Mouse (Mus musculus): ENCODE data around the gene Cdk18. TPM values are rescaled to one million over a fixed set of nuclear protein-coding genes. Genes with fewer than 3 reads are reported as not detected.
"Not testable (repeated sequence)": the region's sequence is repeated elsewhere in the genome, so short reads cannot be mapped to it uniquely, and the experiment has no call there.

Gene Cdk18
- polyA plus RNA-seq, 1 experiment from 2014 or later = 4.1 TPM

DNA sequence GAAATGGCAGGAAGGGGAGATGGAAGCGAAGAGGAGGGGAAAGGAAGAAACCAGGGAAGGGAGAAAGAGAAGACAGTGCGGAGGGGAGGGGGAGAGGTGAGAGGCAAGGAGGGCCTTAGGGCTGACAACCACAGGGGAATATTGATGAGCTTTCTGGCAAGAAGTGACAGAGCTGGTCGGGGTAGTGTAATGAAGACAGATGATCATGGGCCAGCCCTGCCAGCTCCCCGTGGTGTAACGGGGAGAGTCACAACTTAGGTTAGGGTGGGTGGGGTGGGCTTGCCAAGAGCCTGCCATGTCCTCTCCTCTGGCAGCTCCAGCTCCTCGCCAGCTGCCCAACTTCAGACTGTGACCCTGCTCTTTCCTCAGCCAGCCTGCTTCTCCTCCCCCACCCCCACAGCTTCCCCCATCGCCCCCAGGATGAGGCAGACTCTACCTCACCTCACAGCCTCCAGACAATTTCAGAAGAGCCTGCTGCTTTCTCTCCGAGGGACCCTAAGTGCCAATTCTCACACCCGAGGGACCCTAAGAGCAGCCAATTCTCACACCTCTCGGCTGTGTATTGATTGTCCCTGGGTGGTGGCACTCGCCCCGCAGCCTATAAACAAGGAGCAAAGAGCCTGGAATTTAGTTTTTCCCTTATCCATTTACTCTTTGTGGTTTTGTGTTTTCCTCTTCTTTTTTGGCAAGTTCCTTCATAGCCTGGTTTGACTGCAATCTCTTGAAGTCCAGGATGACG lies 25.5 kb upstream of the Cdk18 start:
- Histone ChIP-seq H3K27me3 (replicated peaks; ENCODE audit: control insufficient read depth, insufficient read depth, low read length) (peaks cover 11% of the 10 kb centered on the region), H3K36me3 (ENCODE audit: control insufficient read depth, insufficient read depth, low read length) (no peaks in the 10 kb centered on the region), H3K4me2 (no peak overlapping the region), H3K9me3 (ENCODE audit: control insufficient read depth, low read length) (no peaks in the 10 kb centered on the region), H3K27ac (ENCODE audit: low read depth, low read length) (no peak overlapping the region), H3K4me1 (replicated peaks; ENCODE audit: control insufficient read depth, insufficient read depth, low read length) (0 out of 2 replicates have a peak, but pooled peaks cover 3% of the 10 kb centered on the region), H3K9ac (ENCODE audit: low read depth, low read length) (no peak overlapping the region), H3K4me3 (ENCODE audit: low read depth, low read length) (no peak overlapping the region)
- no peak for DNase-seq (ENCODE audit: low spot score)
- 24% methylated on average over 13 of the region's 13 CpGs for WGBS
- no peak for ATAC-seq (replicated peaks; ENCODE audit: low FRiP score)

DNA sequence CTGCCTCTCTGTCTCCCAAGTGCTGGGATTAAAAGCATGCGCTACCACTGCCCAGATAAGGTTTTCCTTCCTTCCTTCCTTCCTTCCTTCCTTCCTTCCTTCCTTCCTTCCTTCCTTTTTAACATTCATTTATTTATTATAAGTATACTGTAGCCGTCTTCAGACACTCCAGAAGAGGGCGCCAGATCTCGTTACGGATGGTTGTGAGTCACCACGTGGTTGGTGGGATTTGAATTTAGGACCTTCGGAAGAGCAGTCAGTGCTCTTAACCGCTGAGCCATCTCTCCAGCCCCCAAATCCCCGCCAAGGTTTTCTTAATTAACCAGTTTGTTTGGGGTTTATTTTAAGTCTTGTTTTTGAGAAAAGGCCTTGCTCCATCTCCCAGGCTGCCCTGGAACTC lies 23.1 kb upstream of the Cdk18 start:
- not testable (repeated sequence) for H3K4me1 ChIP-seq (replicated peaks; ENCODE audit: control insufficient read depth, insufficient read depth, low read length); H3K9ac ChIP-seq (ENCODE audit: low read depth, low read length); H3K9me3 ChIP-seq (ENCODE audit: control insufficient read depth, low read length); DNase-seq (ENCODE audit: low spot score); H3K4me2 ChIP-seq; H3K36me3 ChIP-seq (ENCODE audit: control insufficient read depth, insufficient read depth, low read length); ATAC-seq (replicated peaks; ENCODE audit: low FRiP score); H3K27ac ChIP-seq (ENCODE audit: low read depth, low read length); H3K4me3 ChIP-seq (ENCODE audit: low read depth, low read length)
- 46% methylated on average over 9 of the region's 9 CpGs for WGBS
- H3K27me3 ChIP-seq (replicated peaks; ENCODE audit: control insufficient read depth, insufficient read depth, low read length) = peaks cover 28% of the 10 kb centered on the region

GRCm38 (mm10) chr1:132161211-132161880 lies 21.9 kb upstream of the Cdk18 start:
- WGBS = 61% methylated on average over 7 of the region's 7 CpGs
- no peaks in the 10 kb centered on the region for H3K4me1 ChIP-seq (replicated peaks; ENCODE audit: control insufficient read depth, insufficient read depth, low read length)
- H3K9ac ChIP-seq (ENCODE audit: low read depth, low read length) = no peak overlapping the region
- H3K27ac ChIP-seq (ENCODE audit: low read depth, low read length) = no peak overlapping the region
- no peaks in the 10 kb centered on the region for H3K36me3 ChIP-seq (ENCODE audit: control insufficient read depth, insufficient read depth, low read length)
- no peak for DNase-seq (ENCODE audit: low spot score)
- ATAC-seq (replicated peaks; ENCODE audit: low FRiP score) = no peak
- no peak overlapping the region for H3K4me2 ChIP-seq
- no peak overlapping the region for H3K4me3 ChIP-seq (ENCODE audit: low read depth, low read length)
- H3K9me3 ChIP-seq (ENCODE audit: control insufficient read depth, low read length) = no peaks in the 10 kb centered on the region
- H3K27me3 ChIP-seq (replicated peaks; ENCODE audit: control insufficient read depth, insufficient read depth, low read length) = peaks cover 28% of the 10 kb centered on the region

GRCm38 (mm10) chr1:132159681-132160080 lies 20.2 kb upstream of the Cdk18 start:
- peaks cover 28% of the 10 kb centered on the region for H3K27me3 ChIP-seq (replicated peaks; ENCODE audit: control insufficient read depth, insufficient read depth, low read length)
- H3K4me2 ChIP-seq = no peak overlapping the region
- 55% methylated on average over 4 of the region's 4 CpGs for WGBS
- H3K36me3 ChIP-seq (ENCODE audit: control insufficient read depth, insufficient read depth, low read length) = no peaks in the 10 kb centered on the region
- no peaks in the 10 kb centered on the region for H3K4me1 ChIP-seq (replicated peaks; ENCODE audit: control insufficient read depth, insufficient read depth, low read length)
- ATAC-seq (replicated peaks; ENCODE audit: low FRiP score) (no peak), DNase-seq (ENCODE audit: low spot score) (no peak)
- H3K4me3 ChIP-seq (ENCODE audit: low read depth, low read length) = no peak overlapping the region
- H3K27ac ChIP-seq (ENCODE audit: low read depth, low read length) = no peak overlapping the region
- no peak overlapping the region for H3K9ac ChIP-seq (ENCODE audit: low read depth, low read length)
- H3K9me3 ChIP-seq (ENCODE audit: control insufficient read depth, low read length) = no peaks in the 10 kb centered on the region

- Histone ChIP-seq H3K36me3 (ENCODE audit: control insufficient read depth, insufficient read depth, low read length) (no peaks in the 10 kb centered on the region), H3K4me1 (replicated peaks; ENCODE audit: control insufficient read depth, insufficient read depth, low read length) (no peaks in the 10 kb centered on the region)
These were observed 19.3 kb upstream of the Cdk18 start for GRCm38 (mm10) chr1:132158741-132159140.

DNA sequence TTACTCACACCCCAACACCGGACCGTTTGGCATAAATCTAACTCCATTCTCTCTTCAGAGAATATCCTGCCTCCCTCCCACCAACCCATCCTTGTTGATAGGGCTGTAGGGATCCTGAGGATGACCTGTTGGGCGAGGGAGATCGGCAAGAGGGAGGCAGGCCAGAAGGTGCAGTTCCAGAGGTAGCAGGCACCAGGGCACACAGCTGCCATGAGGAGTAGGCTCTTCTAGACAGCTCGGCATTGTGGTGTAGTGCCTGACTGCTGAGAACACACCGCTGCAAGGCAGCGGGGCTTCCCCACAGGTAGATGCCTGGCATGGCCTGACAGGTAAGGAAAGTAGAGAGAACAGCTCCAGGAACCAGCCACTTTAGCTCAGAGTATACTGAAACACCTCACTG lies 18.3 kb upstream of the Cdk18 start:
- Histone ChIP-seq H3K9me3 (ENCODE audit: control insufficient read depth, low read length) (no peaks in the 10 kb centered on the region), H3K4me1 (replicated peaks; ENCODE audit: control insufficient read depth, insufficient read depth, low read length) (no peaks in the 10 kb centered on the region), H3K4me3 (ENCODE audit: low read depth, low read length) (no peak overlapping the region), H3K27ac (ENCODE audit: low read depth, low read length) (no peak overlapping the region), H3K36me3 (ENCODE audit: control insufficient read depth, insufficient read depth, low read length) (no peaks in the 10 kb centered on the region), H3K4me2 (peak overlapping the region; percentile 6; the same call in 1 of the 2 replicates), H3K27me3 (replicated peaks; ENCODE audit: control insufficient read depth, insufficient read depth, low read length) (peaks cover 28% of the 10 kb centered on the region), H3K9ac (ENCODE audit: low read depth, low read length) (no peak overlapping the region)
- 31% methylated on average over 7 of the region's 7 CpGs for WGBS
- DNase-seq (ENCODE audit: low spot score) (no peak), ATAC-seq (replicated peaks; ENCODE audit: low FRiP score) (no peak)

More at GRCm38 (mm10) chr1:132158741-132159140, 19.3 kb upstream of the Cdk18 start:
- no peak overlapping the region for H3K27ac ChIP-seq (ENCODE audit: low read depth, low read length)
- no peak overlapping the region for H3K9ac ChIP-seq (ENCODE audit: low read depth, low read length)
- H3K27me3 ChIP-seq (replicated peaks; ENCODE audit: control insufficient read depth, insufficient read depth, low read length) = peaks cover 28% of the 10 kb centered on the region
- ATAC-seq (replicated peaks; ENCODE audit: low FRiP score) (no peak), DNase-seq (ENCODE audit: low spot score) (no peak)
- 22% methylated on average over 2 of the region's 2 CpGs for WGBS
- H3K4me2 ChIP-seq = no peak overlapping the region
- H3K4me3 ChIP-seq (ENCODE audit: low read depth, low read length) = no peak overlapping the region
- H3K9me3 ChIP-seq (ENCODE audit: control insufficient read depth, low read length) = no peaks in the 10 kb centered on the region

- Histone ChIP-seq H3K4me2 (peak overlapping the region; percentile 6; the same call in 1 of the 2 replicates), H3K36me3 (ENCODE audit: control insufficient read depth, insufficient read depth, low read length) (no peaks in the 10 kb centered on the region), H3K9ac (ENCODE audit: low read depth, low read length) (no peak overlapping the region), H3K4me1 (replicated peaks; ENCODE audit: control insufficient read depth, insufficient read depth, low read length) (no peaks in the 10 kb centered on the region), H3K27ac (ENCODE audit: low read depth, low read length) (no peak overlapping the region), H3K9me3 (ENCODE audit: control insufficient read depth, low read length) (no peaks in the 10 kb centered on the region), H3K4me3 (ENCODE audit: low read depth, low read length) (no peak overlapping the region), H3K27me3 (replicated peaks; ENCODE audit: control insufficient read depth, insufficient read depth, low read length) (peaks cover 28% of the 10 kb centered on the region)
- DNase-seq (ENCODE audit: low spot score) = peak; percentile 77
- 24% methylated on average over 14 of the region's 14 CpGs for WGBS
- ATAC-seq (replicated peaks; ENCODE audit: low FRiP score) = peak; percentile 34; the same call in 1 of the 2 replicates
These were observed 17.7 kb upstream of the Cdk18 start for GRCm38 (mm10) chr1:132157016-132157781.

DNA sequence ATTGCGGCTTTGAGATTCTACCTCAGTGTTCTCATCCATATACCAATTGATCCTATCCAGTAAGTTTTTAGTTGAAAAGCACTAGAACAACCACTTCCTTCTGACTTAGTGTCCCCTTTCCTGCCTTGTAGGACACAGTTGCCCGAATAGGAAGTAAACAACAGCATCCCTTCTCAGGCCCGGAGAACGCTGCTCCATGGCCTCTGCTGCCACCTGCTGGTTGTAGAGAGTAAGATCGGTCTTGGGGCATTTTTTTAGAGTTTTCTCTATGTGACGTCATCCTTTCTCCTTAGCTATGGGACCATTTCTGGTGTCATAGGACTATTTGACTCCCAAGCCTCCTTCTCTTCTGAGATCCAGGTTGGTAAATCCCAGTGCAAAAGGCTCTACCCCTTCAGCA lies 16.3 kb upstream of the Cdk18 start:
- DNase-seq (ENCODE audit: low spot score) (peak; percentile 68), ATAC-seq (replicated peaks; ENCODE audit: low FRiP score) (no peak; the same call in 1 of the 2 replicates)
- Histone ChIP-seq H3K9me3 (ENCODE audit: control insufficient read depth, low read length) (no peaks in the 10 kb centered on the region), H3K27ac (ENCODE audit: low read depth, low read length) (no peak overlapping the region), H3K4me1 (replicated peaks; ENCODE audit: control insufficient read depth, insufficient read depth, low read length) (no peaks in the 10 kb centered on the region; the same call in 1 of the 2 replicates), H3K4me2 (peak overlapping the region; percentile 29; the same call in 1 of the 2 replicates), H3K4me3 (ENCODE audit: low read depth, low read length) (peak overlapping the region; percentile 15; the same call in 1 of the 2 replicates), H3K36me3 (ENCODE audit: control insufficient read depth, insufficient read depth, low read length) (no peaks in the 10 kb centered on the region), H3K9ac (ENCODE audit: low read depth, low read length) (no peak overlapping the region), H3K27me3 (replicated peaks; ENCODE audit: control insufficient read depth, insufficient read depth, low read length) (peaks cover 28% of the 10 kb centered on the region)
- 14% methylated on average over 6 of the region's 6 CpGs for WGBS
